Mouse (Mus musculus) retina, embryonic 14.5 days (tissue): ENCODE measurements around the gene Itpr3.

Experiments
- DNase-seq: peaks from one replicate; pipeline ENCODE4 v3.0.0-alpha.2; 2015; ENCODE audit warnings: low spot score

Itpr3 gene

DNA sequence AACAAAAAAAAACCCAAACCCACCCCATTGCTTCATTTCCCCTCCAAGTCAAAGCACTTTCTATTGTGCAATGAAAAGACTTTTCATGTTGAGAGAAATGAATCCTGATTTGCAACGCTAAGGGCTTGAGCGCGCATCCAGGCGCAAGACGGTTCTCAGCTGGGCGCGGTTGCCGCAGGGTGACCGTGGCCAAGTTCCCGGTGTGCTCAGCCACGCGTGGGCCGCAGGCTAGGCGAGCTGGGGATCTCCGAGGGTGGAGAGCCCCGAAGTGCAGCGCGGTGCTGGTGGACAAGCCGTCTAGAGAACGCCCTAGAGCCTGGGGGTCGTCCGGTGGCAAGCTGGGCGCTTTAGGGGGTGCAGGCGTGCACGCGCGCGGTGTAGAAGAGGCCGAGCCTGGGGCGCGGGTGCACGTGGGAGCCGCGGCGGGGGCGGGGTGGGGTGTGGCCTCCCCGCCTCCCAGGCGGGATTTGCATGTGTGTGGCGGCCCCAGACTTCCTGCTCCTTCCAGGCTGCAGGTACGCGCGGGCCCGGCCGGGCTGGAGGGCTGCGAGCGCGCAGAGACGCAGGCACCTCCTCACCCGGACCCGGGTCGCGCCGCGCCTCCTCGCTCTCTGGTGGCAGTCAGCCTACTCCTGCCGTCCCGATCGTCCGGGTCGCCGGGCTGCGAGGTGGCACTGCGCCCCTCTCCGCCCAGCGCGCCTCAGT is at the start of gene Itpr3:
TSS of gene Itpr3 (plus strand) at position 493 of the 705 bp plus-strand sequence.
- peak; percentile 57 for DNase-seq

- no peak for DNase-seq
Observed at GRCm38 (mm10) chr17:27008277-27008676, 48.8 kb upstream of the Itpr3 start.

DNA sequence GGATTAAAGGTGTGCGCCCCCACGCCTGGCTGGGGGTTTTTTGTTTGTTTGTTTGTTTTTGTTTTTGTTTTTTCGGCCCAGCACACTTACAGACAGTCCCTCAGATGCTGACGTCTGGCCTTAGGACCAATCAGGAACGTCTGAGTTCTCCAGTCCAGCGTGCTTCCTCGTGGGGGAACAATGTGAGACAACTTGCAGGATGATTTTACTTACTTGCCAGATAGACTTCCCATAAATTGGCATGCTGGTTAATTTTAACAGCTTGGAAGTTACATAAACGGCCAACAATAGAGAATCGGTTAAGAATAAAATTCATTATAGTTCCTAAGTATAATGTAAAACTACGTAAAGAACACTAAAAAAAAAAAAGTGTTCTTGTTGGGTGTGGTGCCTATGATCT is 45.9 kb upstream of the Itpr3 start:
- DNase-seq: no peak

DNA sequence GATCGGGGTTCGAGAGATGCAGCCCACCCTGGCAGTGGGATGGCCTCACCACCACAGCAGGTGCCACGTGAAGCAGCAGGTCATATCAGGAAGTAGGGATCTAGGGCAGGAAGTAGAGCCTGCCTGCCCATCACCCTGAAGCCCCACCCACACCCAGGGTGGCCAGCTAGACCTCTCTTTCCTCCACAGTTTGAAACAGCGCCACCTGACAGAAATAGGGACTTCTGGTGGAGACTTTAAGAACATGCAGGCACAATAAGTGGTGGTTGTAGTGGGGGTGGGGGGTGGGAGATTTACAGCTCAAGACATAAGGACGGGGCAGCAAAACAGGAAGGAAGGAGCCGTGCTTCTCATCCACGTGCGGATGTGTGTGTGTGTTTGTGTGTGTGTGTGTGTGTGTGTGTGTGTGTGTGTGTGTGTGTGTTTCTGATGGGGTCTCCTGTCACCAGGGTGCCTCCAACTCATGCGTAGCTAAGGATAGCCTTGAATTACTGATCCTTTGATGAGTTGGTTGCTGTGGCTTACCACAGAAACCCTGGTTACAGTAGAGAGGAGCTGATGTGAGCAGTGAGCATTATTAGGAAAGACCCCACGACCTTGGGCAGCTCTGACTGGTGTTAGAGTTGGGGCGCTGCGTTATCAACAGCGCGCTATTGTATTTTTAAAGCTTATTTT is 45.0 kb upstream of the Itpr3 start:
- DNase-seq: no peak

- DNase-seq: no peak
Observed at GRCm38 (mm10) chr17:27012909-27013308, 44.2 kb upstream of the Itpr3 start.

DNA sequence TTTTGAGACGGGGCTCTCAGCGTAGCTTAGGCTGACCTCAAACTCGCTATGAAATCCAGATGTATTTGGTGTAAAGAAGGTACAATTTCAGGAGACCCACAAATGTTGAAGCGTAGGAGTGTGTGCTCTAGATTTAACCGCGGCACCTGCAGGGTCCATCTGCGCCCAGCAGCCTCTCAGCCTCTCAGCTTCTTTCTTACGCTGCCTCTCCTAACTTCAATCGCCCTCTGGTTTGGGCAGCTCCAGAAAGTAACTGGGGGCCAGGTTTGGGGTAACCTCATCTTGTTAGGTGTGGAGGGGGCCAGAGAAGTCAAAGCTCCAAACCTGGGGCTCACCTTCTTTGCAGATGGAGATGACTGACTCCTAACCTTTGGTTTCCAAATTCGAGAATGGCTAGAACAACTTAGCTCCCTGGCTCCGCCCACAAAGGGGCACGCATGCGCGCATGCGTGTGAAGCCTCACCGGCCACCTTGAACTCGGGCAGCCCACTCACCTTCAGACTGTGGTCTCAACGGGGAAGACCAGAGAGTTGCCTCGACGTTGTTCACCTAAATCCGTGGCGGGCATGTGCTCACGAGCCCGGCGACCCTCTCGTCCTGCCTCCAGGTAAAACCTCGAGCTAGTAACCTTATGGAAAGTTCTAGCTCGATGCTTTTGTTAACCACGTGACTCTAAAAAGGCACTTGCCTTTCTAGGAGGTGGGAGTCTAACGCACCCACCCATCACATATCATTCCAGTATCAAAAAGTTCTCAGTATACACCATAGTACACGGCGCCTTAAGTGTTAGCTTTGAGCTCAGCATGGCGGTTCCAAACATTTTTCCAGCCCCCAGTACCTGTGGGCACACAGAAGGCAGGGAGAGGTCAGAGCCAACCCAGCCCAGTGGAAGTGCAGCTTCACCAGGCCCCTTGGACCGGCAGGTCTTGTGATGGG is 39.3 kb upstream of the Itpr3 start:
- peak; percentile 91 for DNase-seq

- DNase-seq: no peak
Observed at GRCm38 (mm10) chr17:27018555-27019196, 38.4 kb upstream of the Itpr3 start.

GRCm38 (mm10) chr17:27021076-27021475 is 36.0 kb upstream of the Itpr3 start:
- DNase-seq: no peak

DNA sequence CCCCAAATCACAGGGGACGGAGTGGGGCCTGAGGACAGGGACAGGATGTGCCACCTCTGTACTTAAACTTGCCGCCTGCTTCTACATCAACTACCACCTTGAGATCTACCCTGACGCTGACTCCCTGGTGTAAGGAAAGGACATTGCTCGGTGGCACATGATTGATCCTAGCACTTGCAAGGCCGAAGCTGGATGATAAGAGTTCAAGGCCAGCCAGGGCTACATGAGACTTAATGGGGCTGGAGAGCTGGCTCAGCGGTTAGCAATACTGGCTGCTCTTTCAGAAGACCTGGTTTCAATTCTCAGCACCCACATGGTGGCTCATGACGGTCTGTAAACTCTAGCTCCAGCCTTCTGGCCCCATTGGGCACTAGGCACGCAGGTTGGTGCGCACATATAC is 35.4 kb upstream of the Itpr3 start:
- no peak for DNase-seq

GRCm38 (mm10) chr17:27023342-27023741 is 33.8 kb upstream of the Itpr3 start:
- no peak for DNase-seq

DNA sequence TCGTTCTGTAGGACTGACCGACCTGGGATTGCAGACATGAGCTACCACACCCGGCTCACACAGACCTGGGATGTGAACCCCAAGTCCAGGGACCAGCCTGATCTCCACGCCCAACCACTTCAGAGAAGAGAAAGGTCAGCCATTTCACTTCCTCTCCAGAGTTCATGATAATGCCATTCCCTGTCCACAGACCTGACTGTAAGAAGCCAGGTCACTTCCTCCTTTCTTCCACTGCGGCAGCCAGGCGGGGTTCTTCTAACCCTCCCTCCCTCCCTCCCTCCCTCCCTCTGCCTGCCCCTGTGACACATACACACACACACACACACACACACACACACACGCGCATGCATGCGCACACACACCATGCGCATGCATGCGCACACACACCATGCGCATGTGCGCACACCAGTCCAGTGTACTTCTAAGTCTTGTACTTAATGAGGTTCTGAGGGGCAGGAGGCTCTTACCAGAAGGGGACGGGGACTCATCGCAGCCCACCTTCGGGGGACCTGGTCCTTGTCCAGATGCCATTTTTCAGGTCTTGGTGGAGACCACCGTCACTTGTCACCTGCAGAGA is 31.7 kb upstream of the Itpr3 start:
- DNase-seq: no peak

GRCm38 (mm10) chr17:27025951-27026350 is 31.2 kb upstream of the Itpr3 start:
- no peak for DNase-seq

- no peak for DNase-seq
Observed at GRCm38 (mm10) chr17:27027460-27028283, 29.4 kb upstream of the Itpr3 start.

GRCm38 (mm10) chr17:27028284-27028795 is 28.8 kb upstream of the Itpr3 start:
- DNase-seq: peak; percentile 89

GRCm38 (mm10) chr17:27028909-27029308 is 28.2 kb upstream of the Itpr3 start, which contains the start of gene Bak1:
Gene Bak1 (minus strand): TSS chr17:27029009.
- DNase-seq: no peak

GRCm38 (mm10) chr17:27029431-27029830 is 27.7 kb upstream of the Itpr3 start:
- no peak for DNase-seq

- no peak for DNase-seq
Observed at GRCm38 (mm10) chr17:27030896-27031295, 26.2 kb upstream of the Itpr3 start.

DNA sequence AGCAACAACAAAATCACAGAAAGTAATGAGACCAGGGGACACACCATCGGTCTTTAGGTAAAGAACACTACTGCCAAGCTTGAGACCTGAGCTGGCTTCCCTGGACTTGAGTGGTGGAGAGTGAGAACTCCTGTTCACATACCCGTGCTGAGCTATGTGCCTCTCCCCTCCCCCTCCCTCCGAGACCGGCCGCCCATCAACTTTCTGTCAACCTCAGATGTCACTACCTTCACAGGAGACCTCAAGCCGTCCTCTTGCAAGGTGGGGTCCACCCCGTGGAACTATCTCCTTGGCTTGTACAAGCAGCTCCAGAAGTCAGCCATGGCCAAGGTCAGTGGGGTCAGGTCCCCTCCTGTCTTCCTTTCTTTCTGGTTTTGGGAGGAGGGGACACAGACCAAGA is 24.8 kb upstream of the Itpr3 start:
- DNase-seq: no peak

DNA sequence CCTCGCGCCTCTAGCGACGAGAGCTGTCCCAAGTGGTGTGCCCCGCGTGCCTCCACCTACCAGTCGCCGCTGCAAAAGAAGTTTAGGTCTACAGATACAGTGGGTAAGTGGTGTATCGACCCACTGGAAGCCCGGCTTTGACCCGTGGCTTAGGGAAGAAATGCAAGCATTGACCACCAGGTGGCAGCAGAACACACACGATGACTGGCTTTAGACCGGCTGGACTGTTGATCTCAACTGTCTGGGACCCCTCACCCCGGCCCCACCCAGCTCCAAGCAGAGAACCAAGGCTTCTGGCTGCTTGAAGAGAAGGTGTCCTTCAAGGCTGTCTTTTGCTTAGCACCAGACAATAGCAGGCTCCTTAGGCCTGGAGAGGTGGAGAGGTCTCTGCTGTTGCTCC is 24.2 kb upstream of the Itpr3 start:
- peak; percentile 97 for DNase-seq

DNA sequence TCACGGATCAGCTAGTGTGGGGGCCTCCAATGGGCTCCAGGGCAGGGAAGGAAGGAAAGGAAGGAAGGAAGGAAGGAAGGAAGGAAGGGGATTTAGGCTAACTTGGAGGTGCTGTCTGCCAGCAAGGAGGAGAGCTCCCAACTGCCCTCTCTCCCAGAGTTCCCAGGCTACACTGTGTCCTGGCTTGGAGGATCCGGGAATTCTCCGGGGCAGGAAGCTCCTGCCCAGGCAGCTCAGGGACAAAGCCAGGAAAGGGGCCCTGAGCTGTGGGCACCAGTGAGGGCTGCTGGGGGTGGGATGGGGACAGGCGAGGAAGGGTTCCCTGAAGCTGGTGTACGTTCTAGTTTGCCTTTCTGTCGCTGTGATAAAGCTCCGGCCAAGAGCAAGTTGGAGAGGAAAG is 20.6 kb upstream of the Itpr3 start:
- no peak for DNase-seq
